Mouse (Mus musculus): Measurements from ENCODE around the gene Ggnbp2. TPM values are rescaled to one million over a fixed set of nuclear protein-coding genes. Genes with fewer than 3 reads are reported as not detected.
A peak's percentile ranks its signal among the peaks of the same experiment; 100 is the strongest.
"Not testable (repeated sequence)": the region's sequence is repeated elsewhere in the genome, so short reads cannot be mapped to it uniquely, and the experiment has no call there.

Gene Ggnbp2
- polyA plus RNA-seq, 2 experiments = 48.5 to 63.7 TPM

- Histone ChIP-seq H3K27ac (no peak overlapping the region), H3K4me2 (ENCODE audit: low read depth) (no peak overlapping the region), H3K27me3 (ENCODE audit: control insufficient read depth, insufficient read depth, low read length) (no peaks in the 10 kb centered on the region), H3K9ac (replicated peaks) (no peak overlapping the region), H3K4me3 (ENCODE audit: insufficient read depth in 1 of 2, low read depth in 2 of 2, low read length in 2 of 2) (no peak overlapping the region), H3K4me1 (replicated peaks; ENCODE audit: control insufficient read depth in 2 of 2, insufficient read depth in 2 of 2, low read length in 1 of 2) (no peaks in the 10 kb centered on the region), H3K9me3 (ENCODE audit: control insufficient read depth, low read length) (no peaks in the 10 kb centered on the region), H3K36me3 (replicated peaks; ENCODE audit: control insufficient read depth, insufficient read depth, low read depth) (peaks cover 79% of the 10 kb centered on the region)
- TF ChIP-seq EP300 (IDR thresholded peaks at IDR 0.05; ENCODE audit: low read depth) = no peak
- TF ChIP-seq CTCF (IDR thresholded peaks at IDR 0.05; ENCODE audit: low read depth) = no peak
- 92% methylated on average over 15 of the region's 15 CpGs for WGBS (ENCODE audit: insufficient replicate concordance)
- DNase-seq (ENCODE audit: low read depth in 3 of 3, low spot score in 3 of 3) = no peak
- no peak for ATAC-seq (ENCODE audit: insufficient read depth)
Measured at GRCm38 (mm10) chr11:84846741-84847474, 23.7 kb downstream of the Ggnbp2 start.

GRCm38 (mm10) chr11:84839330-84839729, 31.3 kb downstream of the Ggnbp2 start:
- TF ChIP-seq CTCF (IDR thresholded peaks at IDR 0.05; ENCODE audit: low read depth) = peak; percentile 52
- no peak for TF ChIP-seq EP300 (IDR thresholded peaks at IDR 0.05; ENCODE audit: low read depth)
- 82% methylated on average over 2 of the region's 2 CpGs for WGBS (ENCODE audit: insufficient replicate concordance)
- DNase-seq (ENCODE audit: low read depth in 3 of 3, low spot score in 3 of 3) (no peak), ATAC-seq (ENCODE audit: insufficient read depth) (no peak)
- no peaks in the 10 kb centered on the region for H3K27me3 ChIP-seq (ENCODE audit: control insufficient read depth, insufficient read depth, low read length)
- H3K4me2 ChIP-seq (ENCODE audit: low read depth) = no peak overlapping the region
- no peak overlapping the region for H3K27ac ChIP-seq
- H3K4me1 ChIP-seq (replicated peaks; ENCODE audit: control insufficient read depth in 2 of 2, insufficient read depth in 2 of 2, low read length in 1 of 2) = no peaks in the 10 kb centered on the region
- H3K4me3 ChIP-seq (ENCODE audit: insufficient read depth in 1 of 2, low read depth in 2 of 2, low read length in 2 of 2) = no peak overlapping the region
- H3K9me3 ChIP-seq (ENCODE audit: control insufficient read depth, low read length) = no peaks in the 10 kb centered on the region
- no peak overlapping the region for H3K9ac ChIP-seq (replicated peaks)
- H3K36me3 ChIP-seq (replicated peaks; ENCODE audit: control insufficient read depth, insufficient read depth, low read depth) = peaks cover 93% of the 10 kb centered on the region

- H3K36me3 ChIP-seq (replicated peaks; ENCODE audit: control insufficient read depth, insufficient read depth, low read depth) = peaks cover 79% of the 10 kb centered on the region
- peaks cover 19 to 28% of the 10 kb centered on the region in 2 experiments for H3K4me1 ChIP-seq (replicated peaks; ENCODE audit: control insufficient read depth in 2 of 2, insufficient read depth in 2 of 2, low read length in 1 of 2)
- peak overlapping the region; percentile 93 to 96 for H3K4me3 ChIP-seq (ENCODE audit: insufficient read depth in 1 of 2, low read depth in 2 of 2, low read length in 2 of 2)
- 38% methylated on average over 11 of the region's 11 CpGs for WGBS (ENCODE audit: insufficient replicate concordance)
- ATAC-seq (ENCODE audit: insufficient read depth) = peak; percentile 7
- H3K27ac ChIP-seq = peak overlapping the region; percentile 80
- not testable (repeated sequence) for H3K9me3 ChIP-seq (ENCODE audit: control insufficient read depth, low read length); H3K27me3 ChIP-seq (ENCODE audit: control insufficient read depth, insufficient read depth, low read length); DNase-seq (ENCODE audit: low read depth in 3 of 3, low spot score in 3 of 3)
- H3K4me2 ChIP-seq (ENCODE audit: low read depth) = peak overlapping the region; percentile 97
- H3K9ac ChIP-seq (replicated peaks) = peak overlapping the region; percentile 71
Measured at GRCm38 (mm10) chr11:84829495-84829894, 41.1 kb downstream of the Ggnbp2 start.

GRCm38 (mm10) chr11:84828516-84829399, 41.9 kb downstream of the Ggnbp2 start, which contains the start of gene Dhrs11:
Gene Dhrs11 (minus strand): TSS chr11:84828994.
- peak within 1 kb of the TSS; percentile 93 to 96 for H3K4me3 ChIP-seq (ENCODE audit: insufficient read depth in 1 of 2, low read depth in 2 of 2, low read length in 2 of 2)
- peaks cover 27 to 35% of the 10 kb centered on the region in 2 experiments for H3K4me1 ChIP-seq (replicated peaks; ENCODE audit: control insufficient read depth in 2 of 2, insufficient read depth in 2 of 2, low read length in 1 of 2)
- H3K36me3 ChIP-seq (replicated peaks; ENCODE audit: control insufficient read depth, insufficient read depth, low read depth) = peaks cover 78% of the 10 kb centered on the region
- WGBS (ENCODE audit: insufficient replicate concordance) = under 1% methylated on average over 62 of the region's 62 CpGs
- H3K27me3 ChIP-seq (ENCODE audit: control insufficient read depth, insufficient read depth, low read length) = no peaks in the 10 kb centered on the region
- peak within 1 kb of the TSS; percentile 99 for H3K9ac ChIP-seq (replicated peaks)
- H3K4me2 ChIP-seq (ENCODE audit: low read depth) = peak within 1 kb of the TSS; percentile 97
- H3K9me3 ChIP-seq (ENCODE audit: control insufficient read depth, low read length) = no peaks in the 10 kb centered on the region
- TF ChIP-seq EP300 (IDR thresholded peaks at IDR 0.05; ENCODE audit: low read depth) (peak; percentile 37; the same call in 1 of the 2 replicates), CTCF (IDR thresholded peaks at IDR 0.05; ENCODE audit: low read depth) (no peak)
- DNase-seq (ENCODE audit: low read depth in 3 of 3, low spot score in 3 of 3) = peak; percentile 81 to 87 (median 85)
- H3K27ac ChIP-seq = peak within 1 kb of the TSS; percentile 99
- peak; percentile 88 for ATAC-seq (ENCODE audit: insufficient read depth)
